Mouse (Mus musculus) lung, postnatal 0 days (tissue): Measurements from ENCODE around the gene Vps37d. TPM values are rescaled to one million over a fixed set of nuclear protein-coding genes. Genes with fewer than 3 reads are reported as not detected.
"Not testable (repeated sequence)": the region's sequence is repeated elsewhere in the genome, so short reads cannot be mapped to it uniquely, and the experiment has no call there.

Experiments
- ATAC-seq: fragments of 200-750 bp; cut with Nextera tagmentation; 2 replicates; pipeline ENCODE4 v1.8.0; 2017; ENCODE audit warnings: moderate library complexity
- DNase-seq: peaks from one replicate; pipeline ENCODE4 v3.0.0-alpha.2; 2016; ENCODE audit warnings: low spot score
- H3K27ac ChIP-seq: fragments of 300-500 bp; sonication (generic); 2 replicates; pipeline ENCODE4 v1.5.1; 2014; ENCODE audit warnings: antibody characterized with exemption, mild to moderate bottlenecking, low read length, mixed read lengths
- H3K27me3 ChIP-seq: fragments of 300-500 bp; sonication (generic); replicated peaks from 2 replicates; pipeline ENCODE4 v1.6.1; 2014; ENCODE audit warnings: low read length, mixed read lengths; ENCODE audit not compliant: insufficient read depth
- H3K36me3 ChIP-seq: fragments of 300-500 bp; sonication (generic); 2 replicates; pipeline ENCODE4 v1.6.1; 2014; ENCODE audit warnings: low read length, mixed read lengths; ENCODE audit not compliant: insufficient read depth
- H3K4me1 ChIP-seq: fragments of 300-500 bp; sonication (generic); 2 replicates; pipeline ENCODE4 v1.6.1; 2014; ENCODE audit warnings: antibody characterized with exemption, low read depth, low read length, mixed read lengths; ENCODE audit not compliant: insufficient read depth
- H3K4me2 ChIP-seq: fragments of 300-500 bp; sonication (generic); replicated peaks from 2 replicates; pipeline ENCODE4 v1.6.1; 2014; ENCODE audit warnings: low read depth, mild to moderate bottlenecking, low read length, moderate library complexity, mixed read lengths
- H3K4me3 ChIP-seq: fragments of 300-500 bp; sonication (generic); 2 replicates; pipeline ENCODE4 v1.5.1; 2014; ENCODE audit warnings: low read depth, low read length
- H3K9ac ChIP-seq: fragments of 300-500 bp; sonication (generic); replicated peaks from 2 replicates; pipeline ENCODE4 v1.6.1; 2014; ENCODE audit warnings: low read depth, mild to moderate bottlenecking
- H3K9me3 ChIP-seq: fragments of 300-500 bp; sonication (generic); 2 replicates; pipeline ENCODE4 v1.6.1; 2016; ENCODE audit warnings: low read length, mixed read lengths
- CTCF ChIP-seq: IDR thresholded peaks from 2 replicates; pipeline ENCODE4 v1.5.1; 2016; ENCODE audit warnings: antibody characterized with exemption, mild to moderate bottlenecking
- EP300 ChIP-seq: IDR thresholded peaks from 2 replicates; pipeline ENCODE4 v1.6.1; 2016; ENCODE audit warnings: antibody characterized with exemption, mild to moderate bottlenecking, control low read depth
- WGBS: fragments of 180-500 bp; shearing (Covaris S2); extraction: QIAGEN DNeasy Blood & Tissue Kit; methylation state at CpG from one replicate; pipeline ENCODE4 v1.1.7; 2014; 5-methylcytosine and 5-hydroxymethylcytosine counted together
- polyA plus RNA-seq: library from polyadenylated mRNA; unstranded; fragments of >200 nt; fragmentation: Nextera tagmentation; extraction: Ambion mirVana; gene quantifications from 2 replicates; pipeline ENCODE4 v1.2.1, GENCODE M21; 2015

The Vps37d gene
- polyA plus RNA-seq, 1 experiment from 2014 or later, result 4.4 TPM

DNA sequence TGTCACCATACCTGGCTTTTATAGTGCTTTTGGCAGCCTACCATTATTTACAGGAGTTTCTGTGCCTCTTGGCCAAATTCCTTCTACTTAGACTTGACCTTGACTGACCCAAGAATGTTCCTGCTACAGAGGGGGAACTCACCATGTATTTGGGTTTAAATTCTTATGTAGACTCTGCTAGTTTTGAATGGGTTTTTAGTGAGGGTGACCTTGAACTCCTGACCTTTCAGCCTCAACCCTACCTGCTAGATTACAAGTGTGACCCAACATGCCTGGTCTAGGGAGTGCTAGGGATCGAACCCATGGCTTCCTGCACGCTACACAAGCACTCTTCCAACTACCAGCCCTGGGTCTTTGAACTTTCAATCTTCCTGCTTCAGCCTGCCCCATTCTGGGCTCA is 6.0 kb downstream of the Vps37d start:
- Histone ChIP-seq H3K4me1 (peaks cover 2% of the 10 kb centered on the region; the same call in 1 of the 2 replicates), H3K4me3 (no peak overlapping the region), H3K36me3 (peaks cover 6% of the 10 kb centered on the region; the same call in 1 of the 2 replicates), H3K4me2 (no peak overlapping the region), H3K27me3 (no peaks in the 10 kb centered on the region), H3K9me3 (no peaks in the 10 kb centered on the region), H3K9ac (no peak overlapping the region), H3K27ac (no peak overlapping the region)
- whole genome bisulfite sequencing, result 98% methylated on average over 2 of the region's 2 CpGs
- ATAC-seq (no peak), DNase-seq (no peak)
- TF ChIP-seq EP300 (no peak), CTCF (no peak)

DNA sequence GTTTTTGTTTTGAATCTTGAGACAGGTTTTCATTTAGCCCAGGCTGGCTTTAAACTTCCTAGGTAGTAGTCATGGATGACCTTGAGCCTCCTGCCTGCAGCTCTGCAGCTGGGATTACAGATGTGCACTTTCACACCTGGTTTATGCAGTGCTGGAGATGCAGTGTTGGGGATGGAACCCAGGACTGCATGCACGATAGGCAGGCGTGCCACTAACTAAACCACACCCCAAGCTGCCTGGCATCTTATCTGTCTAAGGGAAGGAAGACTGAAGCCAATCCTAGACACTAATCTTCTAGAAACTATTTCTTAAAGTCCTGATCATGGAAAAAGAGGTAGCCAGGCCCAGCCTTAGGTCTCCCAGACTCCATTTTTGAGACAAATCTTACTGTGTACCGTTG is 7.6 kb downstream of the Vps37d start:
- peaks cover 13% of the 10 kb centered on the region for H3K36me3 ChIP-seq
- TF ChIP-seq EP300 (no peak), CTCF (no peak)
- H3K4me3 ChIP-seq, result no peak overlapping the region
- H3K9ac ChIP-seq, result no peak overlapping the region
- no peak overlapping the region for H3K27ac ChIP-seq
- no peak overlapping the region for H3K4me2 ChIP-seq
- no peaks in the 10 kb centered on the region for H3K9me3 ChIP-seq
- ATAC-seq (no peak), DNase-seq (no peak)
- H3K4me1 ChIP-seq, result no peaks in the 10 kb centered on the region
- 81% methylated on average over 3 of the region's 3 CpGs for WGBS
- H3K27me3 ChIP-seq, result no peaks in the 10 kb centered on the region

- WGBS, result 89% methylated on average over 3 of the region's 3 CpGs
- Histone ChIP-seq H3K4me3 (no peak overlapping the region), H3K27me3 (no peaks in the 10 kb centered on the region), H3K9me3 (no peaks in the 10 kb centered on the region), H3K4me2 (no peak overlapping the region), H3K4me1 (no peaks in the 10 kb centered on the region), H3K9ac (no peak overlapping the region), H3K36me3 (peaks cover 13% of the 10 kb centered on the region), H3K27ac (no peak overlapping the region)
- TF ChIP-seq CTCF (no peak), EP300 (no peak)
- ATAC-seq, result no peak
- DNase-seq, result no peak
Measured at GRCm38 (mm10) chr5:135066008-135066407, 12.1 kb downstream of the Vps37d start.

GRCm38 (mm10) chr5:135064909-135065446 is 13.1 kb downstream of the Vps37d start, which contains the start of gene Bud23:
Bud23 (minus strand) TSS chr5:135064959.
- Histone ChIP-seq H3K36me3 (peaks cover 13% of the 10 kb centered on the region), H3K9ac (peak within 1 kb of the TSS; percentile 87), H3K4me3 (peak within 1 kb of the TSS; percentile 93), H3K4me2 (peak within 1 kb of the TSS; percentile 98), H3K27ac (peak within 1 kb of the TSS; percentile 68)
- not testable (repeated sequence) for H3K9me3 ChIP-seq, ATAC-seq, H3K27me3 ChIP-seq, DNase-seq, H3K4me1 ChIP-seq
- 65% methylated on average over 9 of the region's 9 CpGs for WGBS

DNA sequence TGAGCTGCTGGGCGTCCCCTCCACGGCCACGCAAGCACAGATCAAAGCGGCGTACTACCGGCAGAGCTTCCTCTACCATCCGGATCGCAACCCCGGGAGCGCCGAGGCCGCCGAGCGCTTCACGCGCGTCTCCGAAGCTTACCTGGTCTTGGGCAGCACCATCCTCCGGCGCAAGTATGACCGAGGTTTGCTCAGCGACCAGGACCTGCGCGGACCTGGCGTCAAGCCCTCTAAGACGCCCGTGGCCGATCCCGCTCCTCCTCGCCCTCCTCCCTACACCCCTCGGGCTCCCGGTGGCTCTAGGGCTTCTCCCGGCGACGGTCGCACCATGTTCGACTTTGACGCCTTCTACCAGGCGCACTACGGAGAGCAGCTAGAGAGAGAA is 13.7 kb downstream of the Vps37d start:
- TF ChIP-seq CTCF (no peak), EP300 (no peak)
- 1% methylated on average over 34 of the region's 40 CpGs for WGBS
- H3K27me3 ChIP-seq, result no peaks in the 10 kb centered on the region
- no peaks in the 10 kb centered on the region for H3K9me3 ChIP-seq
- ATAC-seq (peak; percentile 52), DNase-seq (peak; percentile 23)
- peaks cover 13% of the 10 kb centered on the region for H3K36me3 ChIP-seq
- peak overlapping the region; percentile 68 for H3K27ac ChIP-seq
- H3K4me1 ChIP-seq, result no peaks in the 10 kb centered on the region
- H3K4me2 ChIP-seq, result peak overlapping the region; percentile 98
- H3K9ac ChIP-seq, result peak overlapping the region; percentile 87
- peak overlapping the region; percentile 93 for H3K4me3 ChIP-seq

DNA sequence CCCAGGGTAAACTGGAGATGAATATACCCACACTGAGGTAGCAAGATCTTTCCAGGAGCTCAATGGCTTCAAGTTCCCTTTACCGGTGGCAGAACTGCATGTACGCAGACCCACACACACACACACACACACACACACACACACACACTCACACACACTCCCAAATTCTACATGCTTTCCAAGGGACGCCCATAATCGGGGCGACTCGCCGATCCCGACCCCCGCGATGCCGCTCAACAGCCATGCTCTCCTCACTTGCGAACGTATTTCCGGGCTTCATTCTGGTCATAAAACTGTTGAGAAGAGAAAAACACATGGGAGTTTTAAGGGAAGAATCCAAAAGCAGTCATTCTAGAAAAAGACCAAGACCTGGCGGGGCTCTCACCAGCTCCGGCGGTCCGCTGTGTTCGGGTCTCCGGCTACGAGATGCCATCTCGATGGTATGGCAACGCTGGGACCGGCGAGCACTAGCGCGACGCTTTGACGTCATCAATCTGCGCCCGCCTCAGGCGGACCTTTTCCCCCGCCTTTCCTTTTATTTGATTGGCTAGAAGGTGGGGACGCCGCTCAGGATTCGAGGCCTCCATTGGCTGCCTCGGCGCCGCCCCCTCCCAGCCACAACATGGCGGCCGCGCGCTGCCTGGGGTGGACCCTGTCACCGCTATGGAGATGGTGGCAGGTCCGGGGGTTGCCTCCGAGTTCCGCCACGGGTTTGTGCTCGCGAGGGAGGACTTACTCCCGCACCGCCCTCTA is 14.3 kb downstream of the Vps37d start, which contains the start of gene Dnajc30:
Gene Dnajc30, plus strand, starts transcription at position 574 of the 753 bp plus-strand sequence.
- peak within 1 kb of the TSS; percentile 87 for H3K9ac ChIP-seq
- H3K36me3 ChIP-seq, result peaks cover 13% of the 10 kb centered on the region
- no peaks in the 10 kb centered on the region for H3K4me1 ChIP-seq
- 1% methylated on average over 50 of the region's 52 CpGs for WGBS
- peak; percentile 99 for ATAC-seq
- peak within 1 kb of the TSS; percentile 98 for H3K4me2 ChIP-seq
- H3K27me3 ChIP-seq, result no peaks in the 10 kb centered on the region
- DNase-seq, result peak; percentile 99
- H3K27ac ChIP-seq, result peak within 1 kb of the TSS; percentile 68
- H3K9me3 ChIP-seq, result no peaks in the 10 kb centered on the region
- TF ChIP-seq EP300 (0 out of 2 replicates have a peak, but pooled peaks have one; percentile 45), CTCF (no peak)
- peak within 1 kb of the TSS; percentile 93 for H3K4me3 ChIP-seq
